ENCODE assay signal across 9 mouse cellular contexts in the genomic region with DNA sequence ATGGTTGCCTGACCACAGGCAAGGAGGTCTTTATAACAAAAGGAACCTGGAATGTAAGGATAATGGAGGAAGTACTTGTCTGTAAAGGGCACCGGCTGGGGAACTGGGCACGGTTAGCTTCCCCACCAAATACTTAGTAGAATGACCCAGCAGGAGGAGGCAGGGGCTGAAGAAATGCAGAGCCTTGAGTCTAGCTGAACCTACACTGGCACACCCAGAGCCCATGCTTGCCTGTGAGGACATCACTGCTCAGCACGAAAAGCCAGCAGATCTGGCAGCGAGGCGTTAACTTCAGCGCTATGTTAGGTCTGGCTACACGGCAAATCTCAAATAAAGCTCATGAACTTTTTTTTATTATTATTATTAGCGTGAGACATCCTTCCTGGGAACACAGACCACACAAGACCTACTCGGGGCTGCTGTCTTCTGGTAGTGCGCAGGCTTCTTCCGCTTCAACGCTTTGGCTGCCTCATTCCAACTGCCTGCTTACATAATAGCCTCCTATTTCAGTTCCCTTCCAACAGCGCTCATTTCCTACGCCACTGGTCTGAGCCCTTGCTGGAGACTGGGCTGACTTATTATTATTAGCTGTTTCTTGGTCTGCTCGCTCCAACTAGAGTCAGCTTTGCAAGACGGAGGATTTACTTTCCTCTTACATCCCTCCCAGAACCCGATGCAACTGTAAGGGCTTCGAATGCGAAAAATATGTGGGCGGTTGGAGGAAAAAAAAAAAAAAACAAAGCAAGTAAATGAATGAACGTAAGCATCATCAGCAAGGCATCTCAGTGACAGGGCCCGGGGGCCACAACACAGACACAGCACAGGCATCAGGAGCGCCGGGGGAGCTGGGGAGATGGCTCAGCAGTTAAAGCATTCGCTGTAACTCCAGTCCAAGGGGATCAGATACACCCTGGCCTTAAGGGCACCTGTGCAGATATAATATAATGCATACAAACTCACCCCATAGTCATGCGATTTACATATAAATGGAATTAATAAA.
DNase-seq lines count a peak whose midpoint lies in the region; ATAC-seq lines count a peak whose summit lies in the region.
"Had no signal": no experiment of that assay in that cellular context is flagged by ENCODE, and none has a peak within 500 bp of the region (broad histone marks: within the 10 kb centered on the region; RNA-seq: fewer than 3 reads in every experiment).

No protein-coding gene starts in this region.

- DNase-seq in embryonic facial prominence, embryonic 11.5 days (ENCODE audit: low spot score) = peak; percentile 33
- DNase-seq in embryonic facial prominence, embryonic 10.5 days (ENCODE audit: low spot score) = no peak
- peak; percentile 92 for DNase-seq in cerebellum, adult 9-11 months
- peak; percentile 33 for DNase-seq in gastrocnemius, postnatal 14 days
- peak; percentile 52 for DNase-seq in layer of hippocampus, adult 9-10 months (ENCODE audit: low spot score)
- peak; percentile 42 for DNase-seq in lung, postnatal 14 days
- peak; percentile 64 for DNase-seq in right cerebral cortex, postnatal 25 days

- no peaks in the 10 kb centered on the region for H3K27me3 ChIP-seq in embryonic facial prominence, embryonic 11.5 days (ENCODE audit: control insufficient read depth, insufficient read depth, low read length)
- 0 out of 2 replicates have a peak, but pooled peaks cover 5% of the 10 kb centered on the region for H3K27me3 ChIP-seq in embryonic facial prominence, embryonic 10.5 days (replicated peaks; ENCODE audit: low read depth, poor library complexity, severe bottlenecking)

- H3K27ac ChIP-seq in embryonic facial prominence, embryonic 11.5 days (replicated peaks; ENCODE audit: low read depth, low read length) = no peak overlapping the region
- no peak overlapping the region; the same call in 1 of the 2 replicates for H3K27ac ChIP-seq in embryonic facial prominence, embryonic 10.5 days (replicated peaks)

- no peak overlapping the region for H3K9ac ChIP-seq in embryonic facial prominence, embryonic 11.5 days (replicated peaks; ENCODE audit: low read length)

- H3K4me3 ChIP-seq in embryonic facial prominence, embryonic 11.5 days (ENCODE audit: low read depth, low read length) = no peak overlapping the region
- H3K4me3 ChIP-seq in embryonic facial prominence, embryonic 10.5 days = no peak overlapping the region
- H3K4me3 ChIP-seq: myocyte had no signal

- H3K36me3 ChIP-seq in embryonic facial prominence, embryonic 11.5 days (replicated peaks; ENCODE audit: control insufficient read depth, insufficient read depth, low read depth, low read length) = no peaks in the 10 kb centered on the region
- no peaks in the 10 kb centered on the region for H3K36me3 ChIP-seq in embryonic facial prominence, embryonic 10.5 days (replicated peaks)

- H3K4me2 ChIP-seq in embryonic facial prominence, embryonic 11.5 days (ENCODE audit: low read depth, low read length) = no peak overlapping the region

- ATAC-seq in embryonic facial prominence, embryonic 11.5 days (replicated peaks; ENCODE audit: insufficient number of reproducible peaks, low FRiP score, low TSS enrichment, low read depth) = no peak
- no peak for ATAC-seq in erythroid progenitor cell, adult 5-6 weeks (replicated peaks; ENCODE audit: low FRiP score, poor library complexity, severe bottlenecking)

- H3K4me1 ChIP-seq in embryonic facial prominence, embryonic 11.5 days (ENCODE audit: control insufficient read depth, insufficient read depth, low read length) = no peaks in the 10 kb centered on the region
- peaks cover 57% of the 10 kb centered on the region for H3K4me1 ChIP-seq in embryonic facial prominence, embryonic 10.5 days

- 60% methylated on average over 26 of the region's 26 CpGs for WGBS in embryonic facial prominence, embryonic 11.5 days
- 67% methylated on average over 26 of the region's 26 CpGs for WGBS in embryonic facial prominence, embryonic 10.5 days

- H3K9me3 ChIP-seq in embryonic facial prominence, embryonic 11.5 days (replicated peaks; ENCODE audit: control insufficient read depth, low read length) = no peaks in the 10 kb centered on the region
- H3K9me3 ChIP-seq in embryonic facial prominence, embryonic 10.5 days = no peaks in the 10 kb centered on the region

- intact Hi-C loops in gastrocnemius, postnatal 14 days (cut with DNase I; ENCODE audit: low total_unique reads) = no loop called here
